Mouse (Mus musculus) urinary bladder, postnatal 14 days (tissue): ENCODE results near the gene Ap1m2.
"Not testable (repeated sequence)": the region's sequence is repeated elsewhere in the genome, so short reads cannot be mapped to it uniquely, and the experiment has no call there.

Experiments
- DNase-seq: peaks from one replicate; pipeline ENCODE4 v3.0.0; 2021; ENCODE audit warnings: low spot score

Gene Ap1m2

GRCm38 (mm10) chr9:21327569-21327968 is 15.4 kb upstream of the Ap1m2 start:
- no peak for DNase-seq

GRCm38 (mm10) chr9:21324269-21324668 is 12.1 kb upstream of the Ap1m2 start:
- DNase-seq = no peak

- DNase-seq = not testable (repeated sequence)
These were observed 10.8 kb upstream of the Ap1m2 start for GRCm38 (mm10) chr9:21322917-21323297.

GRCm38 (mm10) chr9:21322211-21322916 is 10.2 kb upstream of the Ap1m2 start:
- no peak for DNase-seq

GRCm38 (mm10) chr9:21321513-21321835 is 9.3 kb upstream of the Ap1m2 start:
- DNase-seq = no peak

- peak; percentile 83 for DNase-seq
These were observed 8.7 kb upstream of the Ap1m2 start, which contains the start of gene Slc44a2 for GRCm38 (mm10) chr9:21320619-21321512. Gene Slc44a2 (plus strand): TSS chr9:21320698.

- DNase-seq = no peak
These were observed 8.1 kb upstream of the Ap1m2 start for GRCm38 (mm10) chr9:21320280-21320618.

GRCm38 (mm10) chr9:21319503-21319902 is 7.4 kb upstream of the Ap1m2 start:
- no peak for DNase-seq

- no peak for DNase-seq
These were observed 6.7 kb upstream of the Ap1m2 start for GRCm38 (mm10) chr9:21318792-21319191.

- DNase-seq = no peak
These were observed 4.6 kb upstream of the Ap1m2 start for GRCm38 (mm10) chr9:21316696-21317095.

- no peak for DNase-seq
These were observed 3.3 kb upstream of the Ap1m2 start for GRCm38 (mm10) chr9:21315421-21315820.

GRCm38 (mm10) chr9:21314367-21315140 is 2.4 kb upstream of the Ap1m2 start:
- DNase-seq = no peak

- DNase-seq = peak; percentile 91
These were observed 1.3 kb upstream of the Ap1m2 start for GRCm38 (mm10) chr9:21313394-21313793.

GRCm38 (mm10) chr9:21311695-21312094 is 442 bp downstream of the Ap1m2 start:
- DNase-seq = no peak

- DNase-seq = no peak
These were observed 2.9 kb downstream of the Ap1m2 start for GRCm38 (mm10) chr9:21309150-21309741.

GRCm38 (mm10) chr9:21305065-21305464 is 7.1 kb downstream of the Ap1m2 start:
- no peak for DNase-seq

GRCm38 (mm10) chr9:21299014-21299413 is 13.1 kb downstream of the Ap1m2 start:
- DNase-seq = no peak

GRCm38 (mm10) chr9:21292271-21292670 is 19.9 kb downstream of the Ap1m2 start:
- DNase-seq = no peak

GRCm38 (mm10) chr9:21291868-21292267 is 20.3 kb downstream of the Ap1m2 start:
- DNase-seq = not testable (repeated sequence)

- DNase-seq = peak; percentile 100
These were observed 20.9 kb downstream of the Ap1m2 start, which contains the start of gene Cdkn2d for GRCm38 (mm10) chr9:21291022-21291787. Gene Cdkn2d (minus strand): TSS chr9:21291407.

- DNase-seq = no peak
These were observed 21.5 kb downstream of the Ap1m2 start for GRCm38 (mm10) chr9:21290589-21290988.

- DNase-seq = no peak
These were observed 22.8 kb downstream of the Ap1m2 start for GRCm38 (mm10) chr9:21289337-21289671.
